15 mouse cellular contexts compared by ENCODE assay signal in the genomic region with DNA sequence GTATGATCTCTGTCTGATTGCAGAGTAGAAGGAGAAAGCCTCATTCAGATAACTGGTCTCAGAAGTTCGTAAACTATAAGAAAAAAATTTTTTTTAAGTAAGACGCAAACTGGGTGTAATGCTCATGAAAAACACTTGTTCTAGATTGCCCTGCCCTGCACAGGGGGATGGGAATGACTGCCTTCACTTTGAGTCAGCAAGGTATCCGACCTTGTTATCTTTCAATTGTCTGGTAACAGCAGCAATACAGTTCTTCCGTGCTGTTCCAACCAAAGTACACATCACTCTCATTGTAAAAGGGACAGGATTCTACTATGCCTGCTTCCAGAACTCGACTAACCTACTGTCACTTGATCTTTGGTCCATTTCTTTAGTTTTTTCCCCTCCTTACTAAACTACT.
"Had no signal": no experiment of that assay in that cellular context is flagged by ENCODE, and none has a peak within 500 bp of the region (broad histone marks: within the 10 kb centered on the region; RNA-seq: fewer than 3 reads in every experiment).

No protein-coding gene starts in this region.

- H3K27me3 ChIP-seq: neural tube, embryonic 12.5 days; neural tube, embryonic 13.5 days; stomach, embryonic 15.5 days had no signal

- H3K9me3 ChIP-seq: neural tube, embryonic 12.5 days; neural tube, embryonic 13.5 days; stomach, embryonic 15.5 days had no signal

- H3K4me3 ChIP-seq: neural tube, embryonic 12.5 days; neural tube, embryonic 13.5 days; stomach, embryonic 15.5 days had no signal

- H3K4me1 ChIP-seq: neural tube, embryonic 12.5 days; neural tube, embryonic 13.5 days; stomach, embryonic 15.5 days had no signal

- H3K4me2 ChIP-seq: neural tube, embryonic 12.5 days; neural tube, embryonic 13.5 days; stomach, embryonic 15.5 days had no signal

- DNase-seq: retina, postnatal 1 day; right cerebral cortex, adult 18-20 months; right cerebral cortex, postnatal 14 days; right cerebral cortex, postnatal 25 days; right cerebral cortex, postnatal 4 days; spleen, adult 18-20 months; thymus, adult 18-20 months; thymus, adult 2 months; thymus, postnatal 14 days; thymus, postnatal 25 days; thymus, postnatal 36 days; thymus, postnatal 4 days had no signal

- H3K27ac ChIP-seq: neural tube, embryonic 12.5 days; neural tube, embryonic 13.5 days; stomach, embryonic 15.5 days had no signal

- H3K9ac ChIP-seq: neural tube, embryonic 12.5 days; neural tube, embryonic 13.5 days; stomach, embryonic 15.5 days had no signal
